Mouse (Mus musculus) heart, embryonic 11.5 days (tissue): ENCODE measurements around the gene Ndufa13. TPM values are rescaled to one million over a fixed set of nuclear protein-coding genes. Genes with fewer than 3 reads are reported as not detected.

Experiments used
- ATAC-seq: fragments of 200-750 bp; cut with Nextera tagmentation; replicated peaks from 2 replicates; pipeline ENCODE4 v1.8.0; 2017; ENCODE audit warnings: moderate library complexity; ENCODE audit not compliant: insufficient number of reproducible peaks, low FRiP score, low TSS enrichment
- H3K27ac ChIP-seq: fragments of 300-500 bp; sonication (generic); 2 replicates; pipeline ENCODE4 v1.5.1; 2014; ENCODE audit warnings: mild to moderate bottlenecking, low read depth, low read length
- H3K27me3 ChIP-seq: fragments of 300-500 bp; sonication (generic); 2 replicates; pipeline ENCODE4 v1.6.1; 2014; ENCODE audit warnings: mild to moderate bottlenecking, low read length, mixed read lengths; ENCODE audit not compliant: control insufficient read depth, insufficient read depth
- H3K36me3 ChIP-seq: fragments of 300-500 bp; sonication (generic); 2 replicates; pipeline ENCODE4 v1.6.1; 2014; ENCODE audit warnings: mild to moderate bottlenecking, low read length, moderate library complexity, mixed read lengths; ENCODE audit not compliant: control insufficient read depth, insufficient read depth
- H3K4me1 ChIP-seq: fragments of 300-500 bp; sonication (generic); 2 replicates; pipeline ENCODE4 v1.6.1; 2014; ENCODE audit warnings: low read length; ENCODE audit not compliant: control insufficient read depth, insufficient read depth
- H3K4me2 ChIP-seq: fragments of 300-500 bp; sonication (generic); 2 replicates; pipeline ENCODE4 v1.6.1; 2014; ENCODE audit warnings: mild to moderate bottlenecking, moderate library complexity
- H3K4me3 ChIP-seq: fragments of 300-500 bp; sonication (generic); 2 replicates; pipeline ENCODE4 v1.5.1; 2014; ENCODE audit warnings: low read depth, low read length
- H3K9ac ChIP-seq: fragments of 300-500 bp; sonication (generic); 2 replicates; pipeline ENCODE4 v1.6.1; 2014; ENCODE audit warnings: mild to moderate bottlenecking, low read depth, low read length, moderate library complexity
- H3K9me3 ChIP-seq: fragments of 300-500 bp; sonication (generic); replicated peaks from 2 replicates; pipeline ENCODE4 v1.6.1; 2016; ENCODE audit warnings: low read length; ENCODE audit not compliant: control insufficient read depth
- WGBS: fragments of 180-500 bp; shearing (Covaris S2); extraction: QIAGEN DNeasy Blood & Tissue Kit; methylation state at CpG from one replicate; pipeline ENCODE4 v1.1.7; 2014; ENCODE audit not compliant: insufficient replicate concordance; 5-methylcytosine and 5-hydroxymethylcytosine counted together
- polyA plus RNA-seq: library from polyadenylated mRNA; unstranded; fragments of >200 nt; fragmentation: Nextera tagmentation; extraction: Ambion mirVana; gene quantifications from 2 replicates; pipeline ENCODE4 v1.2.1, GENCODE M21; 2014

The Ndufa13 gene
- polyA plus RNA-seq, 1 experiment from 2014 or later, result 275 TPM

GRCm38 (mm10) chr8:69935431-69935830, 33.1 kb upstream of the Ndufa13 start:
- 96% methylated on average over 3 of the region's 3 CpGs for WGBS
- Histone ChIP-seq H3K9me3 (no peaks in the 10 kb centered on the region), H3K27me3 (no peaks in the 10 kb centered on the region), H3K9ac (no peak overlapping the region), H3K4me3 (no peak overlapping the region), H3K4me1 (peaks cover 57% of the 10 kb centered on the region), H3K27ac (peak overlapping the region; percentile 95), H3K4me2 (no peak overlapping the region), H3K36me3 (0 out of 2 replicates have a peak, but pooled peaks cover 2% of the 10 kb centered on the region)
- no peak for ATAC-seq

DNA sequence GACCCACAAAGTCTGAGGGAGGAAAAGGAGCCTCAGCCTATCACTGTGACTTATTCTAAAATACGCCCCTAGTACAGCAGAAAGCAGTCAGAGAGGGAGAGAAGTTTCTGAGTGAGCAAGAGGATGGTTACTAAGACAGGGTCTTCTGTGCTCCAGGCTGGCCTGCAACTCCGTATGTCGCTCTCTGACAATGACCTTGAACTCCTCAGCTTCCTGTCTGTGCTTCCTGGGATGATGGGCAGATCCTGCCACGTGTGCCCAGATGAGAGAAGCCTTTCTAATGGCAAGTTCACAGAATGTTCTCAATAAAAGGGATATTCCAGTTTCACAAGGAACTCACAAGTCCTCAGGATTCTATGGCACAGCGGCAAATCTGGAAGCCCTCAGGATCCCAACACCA, 32.2 kb upstream of the Ndufa13 start:
- Histone ChIP-seq H3K27me3 (no peaks in the 10 kb centered on the region), H3K9me3 (no peaks in the 10 kb centered on the region), H3K36me3 (0 out of 2 replicates have a peak, but pooled peaks cover 2% of the 10 kb centered on the region), H3K4me1 (peaks cover 48% of the 10 kb centered on the region), H3K4me3 (no peak overlapping the region), H3K9ac (no peak overlapping the region), H3K4me2 (no peak overlapping the region), H3K27ac (0 out of 2 replicates have a peak overlapping the region, but pooled peaks have one; percentile 95)
- no peak for ATAC-seq
- 71% methylated on average over 5 of the region's 5 CpGs for WGBS

GRCm38 (mm10) chr8:69933811-69934210, 31.5 kb upstream of the Ndufa13 start:
- ATAC-seq, result no peak
- Histone ChIP-seq H3K9me3 (no peaks in the 10 kb centered on the region), H3K4me1 (peaks cover 42% of the 10 kb centered on the region), H3K27ac (no peak overlapping the region), H3K36me3 (0 out of 2 replicates have a peak, but pooled peaks cover 3% of the 10 kb centered on the region), H3K27me3 (no peaks in the 10 kb centered on the region), H3K4me2 (no peak overlapping the region), H3K9ac (no peak overlapping the region), H3K4me3 (no peak overlapping the region)
- 82% methylated on average over 2 of the region's 2 CpGs for WGBS

DNA sequence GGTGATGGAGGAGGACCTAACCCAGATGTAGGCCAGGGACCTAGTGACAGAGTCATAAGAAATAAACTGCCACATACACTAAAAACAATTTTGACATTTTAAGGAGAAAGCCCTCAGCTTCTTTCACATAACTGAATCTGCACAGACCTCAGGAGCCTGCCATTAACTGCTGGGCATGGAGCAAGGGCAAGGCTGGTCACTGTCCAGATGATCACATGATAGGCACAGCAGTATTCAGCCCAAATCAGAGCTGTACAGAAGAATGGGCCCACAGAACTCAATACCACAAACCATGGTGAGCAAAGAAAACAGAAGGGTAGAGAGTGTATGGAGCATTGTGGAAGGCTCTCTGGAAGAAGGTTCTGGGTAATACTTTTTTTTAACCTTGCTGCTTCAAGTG, 24.5 kb upstream of the Ndufa13 start:
- H3K4me1 ChIP-seq, result peaks cover 15% of the 10 kb centered on the region
- H3K4me2 ChIP-seq, result no peak overlapping the region
- H3K27ac ChIP-seq, result no peak overlapping the region
- ATAC-seq, result no peak
- no peaks in the 10 kb centered on the region for H3K27me3 ChIP-seq
- no peaks in the 10 kb centered on the region for H3K9me3 ChIP-seq
- H3K4me3 ChIP-seq, result no peak overlapping the region
- 0 out of 2 replicates have a peak, but pooled peaks cover 3% of the 10 kb centered on the region for H3K36me3 ChIP-seq
- no peak overlapping the region for H3K9ac ChIP-seq

- Histone ChIP-seq H3K36me3 (0 out of 2 replicates have a peak, but pooled peaks cover 3% of the 10 kb centered on the region), H3K9me3 (no peaks in the 10 kb centered on the region), H3K4me3 (no peak overlapping the region), H3K4me2 (no peak overlapping the region), H3K4me1 (peaks cover 36% of the 10 kb centered on the region), H3K9ac (no peak overlapping the region), H3K27ac (no peak overlapping the region), H3K27me3 (no peaks in the 10 kb centered on the region)
- no peak for ATAC-seq
- 28% methylated on average over 1 of the region's 1 CpGs for WGBS
Measured at GRCm38 (mm10) chr8:69923986-69924385, 21.6 kb upstream of the Ndufa13 start.

DNA sequence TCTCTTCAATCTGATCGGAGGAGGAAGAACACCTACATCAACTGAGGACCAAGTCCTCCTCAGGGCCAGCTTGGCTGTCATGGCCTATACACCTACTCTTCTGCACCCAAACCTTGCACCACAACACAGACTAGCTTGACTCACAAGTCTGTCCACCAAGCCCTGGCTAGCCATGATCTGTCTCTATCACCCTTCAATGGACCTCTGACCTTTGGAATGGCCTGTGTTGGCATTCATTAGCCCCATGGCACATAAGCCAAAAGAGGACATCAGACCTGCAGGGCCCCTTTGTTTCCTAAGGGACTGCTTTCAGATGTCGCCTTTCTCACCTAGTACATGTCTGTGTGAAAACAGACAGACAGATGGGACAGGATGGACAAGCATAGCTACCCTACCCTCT, 18.8 kb upstream of the Ndufa13 start:
- 88% methylated on average over 2 of the region's 2 CpGs for WGBS
- Histone ChIP-seq H3K4me1 (peaks cover 40% of the 10 kb centered on the region), H3K27ac (no peak overlapping the region; the same call in 1 of the 2 replicates), H3K9me3 (no peaks in the 10 kb centered on the region), H3K4me2 (no peak overlapping the region), H3K36me3 (peaks cover 5% of the 10 kb centered on the region), H3K27me3 (no peaks in the 10 kb centered on the region), H3K4me3 (no peak overlapping the region), H3K9ac (0 out of 2 replicates have a peak overlapping the region, but pooled peaks have one; percentile 39)
- ATAC-seq, result no peak

DNA sequence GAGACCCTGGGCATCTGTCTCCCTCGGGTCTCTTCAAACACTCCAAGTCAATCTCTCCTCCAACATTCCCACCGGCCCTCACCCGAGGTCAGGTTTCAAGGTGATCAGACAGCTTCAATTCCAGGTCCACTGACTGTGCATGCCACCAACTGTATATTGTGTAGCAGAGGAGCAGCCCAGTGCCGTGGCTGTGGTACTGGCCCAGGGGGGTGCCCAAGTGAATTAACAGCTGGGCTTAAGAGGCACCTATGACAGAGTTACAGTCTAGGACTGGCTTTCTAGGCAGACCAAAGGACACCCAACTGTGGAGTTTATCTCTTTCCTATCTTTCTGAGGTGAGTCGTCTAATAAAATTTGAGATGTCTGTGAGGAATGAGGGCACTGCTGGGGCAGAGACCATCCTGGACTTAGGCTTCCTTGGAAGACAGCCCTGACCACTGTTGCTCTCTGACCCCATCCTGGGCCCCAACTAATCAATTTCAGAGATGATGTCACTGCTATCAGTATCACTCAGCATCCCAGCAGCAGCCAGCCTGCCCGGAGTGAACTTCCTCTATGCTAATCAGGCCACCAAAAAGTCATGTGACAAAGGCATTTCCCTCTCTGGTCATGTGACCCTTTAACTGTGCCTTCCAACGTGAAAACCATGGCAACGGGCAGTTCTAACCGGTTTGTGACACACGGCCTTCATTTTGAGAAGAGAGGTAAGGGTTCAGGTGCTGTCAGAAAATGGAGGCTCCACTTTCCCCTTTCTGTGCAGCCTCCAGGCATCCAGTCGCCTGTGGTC, 17.7 kb upstream of the Ndufa13 start:
- ATAC-seq, result 0 out of 2 replicates have a peak, but pooled peaks have one; percentile 23
- 38% methylated on average over 11 of the region's 11 CpGs for WGBS
- H3K9ac ChIP-seq, result 0 out of 2 replicates have a peak overlapping the region, but pooled peaks have one; percentile 6
- H3K36me3 ChIP-seq, result peaks cover 8% of the 10 kb centered on the region
- H3K9me3 ChIP-seq, result no peaks in the 10 kb centered on the region
- no peaks in the 10 kb centered on the region for H3K27me3 ChIP-seq
- peak overlapping the region; percentile 22; the same call in 1 of the 2 replicates for H3K4me2 ChIP-seq
- H3K4me3 ChIP-seq, result no peak overlapping the region
- peak overlapping the region; percentile 72; the same call in 1 of the 2 replicates for H3K27ac ChIP-seq
- H3K4me1 ChIP-seq, result peaks cover 45% of the 10 kb centered on the region

- peak; percentile 27; the same call in 1 of the 2 replicates for ATAC-seq
- H3K9me3 ChIP-seq, result no peaks in the 10 kb centered on the region
- no peak overlapping the region for H3K4me3 ChIP-seq
- H3K4me1 ChIP-seq, result peaks cover 49% of the 10 kb centered on the region
- peak overlapping the region; percentile 66; the same call in 1 of the 2 replicates for H3K27ac ChIP-seq
- H3K36me3 ChIP-seq, result peaks cover 11% of the 10 kb centered on the region
- no peak overlapping the region for H3K4me2 ChIP-seq
- H3K27me3 ChIP-seq, result no peaks in the 10 kb centered on the region
- no peak overlapping the region for H3K9ac ChIP-seq
- WGBS, result 75% methylated on average over 1 of the region's 1 CpGs
Measured at GRCm38 (mm10) chr8:69919010-69919409, 16.7 kb upstream of the Ndufa13 start.
